Mouse (Mus musculus) cortical plate, adult 2 months (tissue): ENCODE measurements around the gene Rps6kc1.

ENCODE experiments used
- CTCF ChIP-seq: fragments of 200-500 bp; IDR thresholded peaks from 2 replicates; pipeline ENCODE4 v1.5.1; 2011; ENCODE audit warnings: mild to moderate bottlenecking, control low read depth, low read length; ENCODE audit not compliant: insufficient read depth; ENCODE audit errors: extremely low read depth
- POLR2A ChIP-seq: fragments of 200-500 bp; IDR thresholded peaks from 2 replicates; pipeline ENCODE4 v1.6.1; 2011; ENCODE audit warnings: mild to moderate bottlenecking, low read length, control low read depth; ENCODE audit not compliant: insufficient read depth; ENCODE audit errors: extremely low read depth

DNA sequence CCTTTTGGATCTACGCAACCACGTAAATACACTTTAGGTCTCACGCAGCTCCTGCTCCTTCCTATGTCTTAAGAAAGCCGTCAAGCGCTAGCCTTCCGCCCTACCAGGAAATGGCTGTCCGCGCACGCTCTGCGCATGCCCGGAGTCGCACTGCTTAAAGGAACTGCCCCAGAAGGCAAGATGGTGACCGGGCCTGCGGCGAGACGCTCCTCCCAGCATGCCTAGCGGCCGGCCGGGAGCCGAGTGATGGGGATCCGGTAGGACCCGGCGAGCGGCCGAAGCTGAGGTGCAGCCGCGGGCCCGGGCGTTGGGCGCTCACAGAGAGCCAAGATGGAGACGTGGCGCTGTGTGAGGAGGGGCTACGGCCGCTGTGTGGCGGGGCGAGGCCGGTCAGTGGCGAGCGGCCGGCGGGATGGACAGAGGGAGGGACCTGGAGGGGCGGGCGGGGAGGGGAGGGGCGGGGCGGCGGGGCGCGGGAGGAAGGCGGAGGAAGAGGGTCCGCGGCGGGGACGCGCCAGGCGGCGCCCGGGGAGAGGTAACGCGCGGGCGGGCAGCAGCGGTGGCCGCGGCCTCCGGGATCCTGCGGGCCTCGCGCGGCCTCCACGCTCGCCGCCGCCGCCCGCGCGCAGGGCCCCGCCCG, 16.9 kb upstream of the Rps6kc1 start:
- TF ChIP-seq CTCF (no peak), POLR2A (peak; percentile 90)
